Mouse (Mus musculus) kidney, postnatal 25 days (tissue): ENCODE data around the gene Fbxw27.
A peak's percentile ranks its signal among the peaks of the same experiment; 100 is the strongest.
"Not testable (repeated sequence)": the region's sequence is repeated elsewhere in the genome, so short reads cannot be mapped to it uniquely, and the experiment has no call there.

ENCODE experiments used
- DNase-seq, 2 experiments: peaks; one replicate each; pipeline ENCODE4 v3.0.0; 2021; ENCODE audit warnings: mixed read lengths in 2 of 2

Fbxw27 gene

GRCm38 (mm10) chr9:109790570-109790969 lies at the start of gene Fbxw27:
TSS of gene Fbxw27 (minus strand) at chr9:109790670.
- DNase-seq, result not testable (repeated sequence)

GRCm38 (mm10) chr9:109833088-109833412 lies 42.6 kb upstream of the Fbxw27 start:
- DNase-seq, result no peak

- peak; percentile 91 for DNase-seq
Measured at GRCm38 (mm10) chr9:109832391-109833087, 42.1 kb upstream of the Fbxw27 start, which contains the start of gene Nme6. TSS of gene Nme6 (plus strand) at chr9:109832749.

GRCm38 (mm10) chr9:109826181-109826580 lies 35.7 kb upstream of the Fbxw27 start:
- no peak for DNase-seq

GRCm38 (mm10) chr9:109825739-109826138 lies 35.3 kb upstream of the Fbxw27 start:
- DNase-seq, result no peak

- DNase-seq, result no peak
Measured at GRCm38 (mm10) chr9:109816341-109816740, 25.9 kb upstream of the Fbxw27 start.

- DNase-seq, result no peak
Measured at GRCm38 (mm10) chr9:109813424-109813823, 23.0 kb upstream of the Fbxw27 start.

GRCm38 (mm10) chr9:109811980-109812379 lies 21.5 kb upstream of the Fbxw27 start, which contains the start of gene Spink8:
TSS of gene Spink8 (plus strand) at chr9:109812280.
- no peak for DNase-seq

GRCm38 (mm10) chr9:109807898-109808297 lies 17.4 kb upstream of the Fbxw27 start:
- no peak for DNase-seq

GRCm38 (mm10) chr9:109806695-109807293 lies 16.3 kb upstream of the Fbxw27 start:
- DNase-seq, result no peak

- no peak for DNase-seq
Measured at GRCm38 (mm10) chr9:109806260-109806659, 15.8 kb upstream of the Fbxw27 start.

- peak in 1 of 2 experiments; percentile 4 for DNase-seq
Measured at GRCm38 (mm10) chr9:109805596-109805995, 15.1 kb upstream of the Fbxw27 start.

GRCm38 (mm10) chr9:109798051-109798450 lies 7.6 kb upstream of the Fbxw27 start:
- peak in 1 of 2 experiments; percentile 25 for DNase-seq

GRCm38 (mm10) chr9:109795811-109796210 lies 5.3 kb upstream of the Fbxw27 start:
- DNase-seq, result no peak

GRCm38 (mm10) chr9:109795221-109795620 lies 4.8 kb upstream of the Fbxw27 start:
- no peak for DNase-seq

- not testable (repeated sequence) for DNase-seq
Measured at GRCm38 (mm10) chr9:109766841-109767240, 23.6 kb downstream of the Fbxw27 start.

GRCm38 (mm10) chr9:109745989-109746388 lies 44.5 kb downstream of the Fbxw27 start, which contains the start of gene Fbxw26:
TSS of gene Fbxw26 (minus strand) at chr9:109746089.
- DNase-seq, result not testable (repeated sequence)
